ENCODE assay signal across 27 mouse cellular contexts in the genomic region with DNA sequence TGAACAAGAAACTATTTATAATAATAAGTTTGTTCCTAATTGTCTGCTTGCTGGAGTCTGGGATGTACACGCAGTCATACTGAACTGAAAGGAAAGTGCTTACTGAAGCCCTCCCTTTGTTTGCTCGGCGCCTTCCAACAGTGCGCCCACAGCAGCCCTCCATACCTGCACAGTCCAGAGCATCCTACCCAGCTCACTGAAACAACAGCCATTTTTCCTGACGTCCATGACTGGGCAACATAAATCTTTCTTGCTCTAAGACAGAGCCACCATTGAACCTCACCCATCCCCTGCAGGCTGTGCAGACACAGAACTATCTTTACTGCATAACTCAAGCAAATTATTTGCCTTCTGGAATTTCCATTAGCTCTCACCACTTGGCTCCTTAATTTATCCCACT.
DNase-seq lines count a peak whose midpoint lies in the region; ATAC-seq and TF ChIP-seq lines count a peak whose summit lies in the region.
"Had no signal": no experiment of that assay in that cellular context is flagged by ENCODE, and none has a peak within 500 bp of the region (broad histone marks: within the 10 kb centered on the region; RNA-seq: fewer than 3 reads in every experiment).

No protein-coding gene starts in this region.

- H3K4me2 ChIP-seq in forebrain, embryonic 12.5 days, result no peak overlapping the region
- H3K4me2 ChIP-seq in forebrain, embryonic 15.5 days (replicated peaks), result no peak overlapping the region
- H3K4me2 ChIP-seq in intestine, embryonic 15.5 days (replicated peaks), result no peak overlapping the region
- H3K4me2 ChIP-seq in intestine, postnatal 0 days (replicated peaks; ENCODE audit: low read depth), result no peak overlapping the region
- H3K4me2 ChIP-seq in neural tube, embryonic 11.5 days (ENCODE audit: low read depth), result no peak overlapping the region
- H3K4me2 ChIP-seq in stomach, postnatal 0 days (replicated peaks; ENCODE audit: low read depth), result no peak overlapping the region
- H3K4me2 ChIP-seq: embryonic facial prominence, embryonic 15.5 days; heart, embryonic 15.5 days; liver, embryonic 13.5 days; midbrain, embryonic 13.5 days had no signal

- no peak overlapping the region for H3K9ac ChIP-seq in forebrain, embryonic 12.5 days
- no peak overlapping the region for H3K9ac ChIP-seq in forebrain, embryonic 15.5 days (replicated peaks)
- H3K9ac ChIP-seq in intestine, embryonic 15.5 days, result no peak overlapping the region
- H3K9ac ChIP-seq in intestine, postnatal 0 days (ENCODE audit: low read depth, low read length), result no peak overlapping the region
- no peak overlapping the region for H3K9ac ChIP-seq in neural tube, embryonic 11.5 days (ENCODE audit: low read length)
- no peak overlapping the region for H3K9ac ChIP-seq in stomach, postnatal 0 days (ENCODE audit: low read length)
- H3K9ac ChIP-seq: embryonic facial prominence, embryonic 15.5 days; heart, embryonic 15.5 days; liver, embryonic 13.5 days; midbrain, embryonic 13.5 days had no signal

- no peaks in the 10 kb centered on the region for H3K36me3 ChIP-seq in forebrain, embryonic 12.5 days (replicated peaks)
- no peaks in the 10 kb centered on the region for H3K36me3 ChIP-seq in forebrain, embryonic 15.5 days
- H3K36me3 ChIP-seq in intestine, embryonic 15.5 days, result no peaks in the 10 kb centered on the region
- peaks cover 12% of the 10 kb centered on the region; the same call in 1 of the 2 replicates for H3K36me3 ChIP-seq in intestine, postnatal 0 days (ENCODE audit: control insufficient read depth, insufficient read depth)
- H3K36me3 ChIP-seq in neural tube, embryonic 11.5 days (ENCODE audit: control insufficient read depth, insufficient read depth, low read length), result no peaks in the 10 kb centered on the region
- H3K36me3 ChIP-seq in stomach, postnatal 0 days (ENCODE audit: control insufficient read depth, insufficient read depth, low read length), result no peaks in the 10 kb centered on the region
- H3K36me3 ChIP-seq: embryonic facial prominence, embryonic 15.5 days; G1E; heart, embryonic 15.5 days; liver, embryonic 13.5 days; midbrain, embryonic 13.5 days had no signal

- no peak for TF ChIP-seq CTCF in intestine, postnatal 0 days (IDR thresholded peaks at IDR 0.05; ENCODE audit: low read depth)
- TF ChIP-seq CTCF in stomach, postnatal 0 days (IDR thresholded peaks at IDR 0.05; ENCODE audit: low read depth), result no peak

- H3K4me1 ChIP-seq in forebrain, embryonic 12.5 days, result 0 out of 2 replicates have a peak, but pooled peaks cover 3% of the 10 kb centered on the region
- no peaks in the 10 kb centered on the region for H3K4me1 ChIP-seq in forebrain, embryonic 15.5 days
- no peaks in the 10 kb centered on the region for H3K4me1 ChIP-seq in intestine, embryonic 15.5 days (replicated peaks)
- H3K4me1 ChIP-seq in intestine, postnatal 0 days (replicated peaks; ENCODE audit: control insufficient read depth, insufficient read depth, low read length), result no peaks in the 10 kb centered on the region; the same call in 1 of the 2 replicates
- H3K4me1 ChIP-seq in neural tube, embryonic 11.5 days (ENCODE audit: control insufficient read depth, insufficient read depth, low read length), result peaks cover 6% of the 10 kb centered on the region; the same call in 1 of the 2 replicates
- no peaks in the 10 kb centered on the region for H3K4me1 ChIP-seq in stomach, postnatal 0 days (replicated peaks; ENCODE audit: control insufficient read depth, insufficient read depth)
- H3K4me1 ChIP-seq: embryonic facial prominence, embryonic 15.5 days; liver, embryonic 13.5 days; midbrain, embryonic 13.5 days had no signal

- H3K4me3 ChIP-seq in forebrain, embryonic 12.5 days (replicated peaks), result no peak overlapping the region
- H3K4me3 ChIP-seq in forebrain, embryonic 15.5 days, result no peak overlapping the region
- H3K4me3 ChIP-seq in intestine, embryonic 15.5 days (replicated peaks), result no peak overlapping the region
- H3K4me3 ChIP-seq in intestine, postnatal 0 days (ENCODE audit: low read depth, low read length), result no peak overlapping the region
- no peak overlapping the region for H3K4me3 ChIP-seq in neural tube, embryonic 11.5 days (ENCODE audit: low read depth, low read length)
- no peak overlapping the region for H3K4me3 ChIP-seq in stomach, postnatal 0 days (ENCODE audit: low read depth, low read length)
- H3K4me3 ChIP-seq: embryonic facial prominence, embryonic 15.5 days; heart, embryonic 15.5 days; layer of hippocampus, adult 2 months; liver, embryonic 13.5 days; midbrain, embryonic 13.5 days had no signal

- H3K27ac ChIP-seq in forebrain, embryonic 12.5 days, result no peak overlapping the region
- no peak overlapping the region for H3K27ac ChIP-seq in forebrain, embryonic 15.5 days (replicated peaks)
- no peak overlapping the region for H3K27ac ChIP-seq in intestine, embryonic 15.5 days
- H3K27ac ChIP-seq in intestine, postnatal 0 days (ENCODE audit: low read depth, low read length), result no peak overlapping the region
- 0 out of 2 replicates have a peak overlapping the region, but pooled peaks have one; percentile 29 for H3K27ac ChIP-seq in neural tube, embryonic 11.5 days (ENCODE audit: low read depth, low read length)
- no peak overlapping the region for H3K27ac ChIP-seq in stomach, postnatal 0 days (replicated peaks)
- H3K27ac ChIP-seq: embryonic facial prominence, embryonic 15.5 days; heart, embryonic 15.5 days; kidney, postnatal 0 days; layer of hippocampus, adult 2 months; liver, embryonic 13.5 days; midbrain, embryonic 13.5 days had no signal

- DNase-seq in neural tube, embryonic 11.5 days (ENCODE audit: low spot score), result no peak
- no peak for DNase-seq in neural tube, embryonic 10.5 days (ENCODE audit: extremely low spot score, low spot score)
- peak; percentile 8 for DNase-seq in stomach, postnatal 0 days (ENCODE audit: low spot score)
- DNase-seq: adrenal gland, adult 2 months; B cell, adult 2 months; cerebellum, adult 11 months; cerebellum, adult 9-11 months; heart, postnatal 36 days; liver, embryonic 13.5 days; lung, adult 2 months; lung, postnatal 14 days; right cerebral cortex, postnatal 25 days; spleen, adult 18-20 months; thymus, postnatal 14 days had no signal

- 52% methylated on average over 5 of the region's 5 CpGs for WGBS in forebrain, embryonic 12.5 days
- 38% methylated on average over 5 of the region's 5 CpGs for WGBS in forebrain, embryonic 15.5 days
- 49% methylated on average over 5 of the region's 5 CpGs for WGBS in intestine, embryonic 15.5 days
- 67% methylated on average over 5 of the region's 5 CpGs for WGBS in intestine, postnatal 0 days
- WGBS in neural tube, embryonic 11.5 days, result 30% methylated on average over 5 of the region's 5 CpGs
- 56% methylated on average over 5 of the region's 5 CpGs for WGBS in stomach, postnatal 0 days

- H3K9me3 ChIP-seq in forebrain, embryonic 12.5 days, result no peaks in the 10 kb centered on the region
- H3K9me3 ChIP-seq in forebrain, embryonic 15.5 days, result no peaks in the 10 kb centered on the region
- H3K9me3 ChIP-seq in intestine, embryonic 15.5 days, result no peaks in the 10 kb centered on the region
- H3K9me3 ChIP-seq in intestine, postnatal 0 days (ENCODE audit: control insufficient read depth), result no peaks in the 10 kb centered on the region
- H3K9me3 ChIP-seq in neural tube, embryonic 11.5 days (ENCODE audit: control insufficient read depth, low read length), result no peaks in the 10 kb centered on the region
- H3K9me3 ChIP-seq in stomach, postnatal 0 days (ENCODE audit: control insufficient read depth, low read length), result no peaks in the 10 kb centered on the region
- H3K9me3 ChIP-seq: embryonic facial prominence, embryonic 15.5 days; G1E; heart, embryonic 15.5 days; liver, embryonic 13.5 days; midbrain, embryonic 13.5 days had no signal

- no peak for TF ChIP-seq EP300 in stomach, postnatal 0 days (optimal IDR thresholded peaks at IDR 0.05)

- ATAC-seq in forebrain, embryonic 12.5 days (ENCODE audit: low FRiP score), result 0 out of 2 replicates have a peak, but pooled peaks have one; percentile 23
- ATAC-seq in forebrain, embryonic 15.5 days (replicated peaks), result no peak
- peak; percentile 54; the same call in 1 of the 2 replicates for ATAC-seq in intestine, embryonic 15.5 days
- ATAC-seq in intestine, postnatal 0 days, result no peak
- ATAC-seq in neural tube, embryonic 11.5 days (ENCODE audit: insufficient read depth, low FRiP score, low TSS enrichment), result peak; percentile 54; the same call in 1 of the 2 replicates
- ATAC-seq in stomach, postnatal 0 days (ENCODE audit: low FRiP score, low TSS enrichment), result no peak
- no peak for ATAC-seq in megakaryocyte progenitor cell, adult 5-6 weeks (replicated peaks; ENCODE audit: poor library complexity)
- ATAC-seq: inflammation-experienced regulatory T-cells, adult 6 months; midbrain, embryonic 13.5 days had no signal

- H3K27me3 ChIP-seq in forebrain, embryonic 12.5 days, result 0 out of 2 replicates have a peak, but pooled peaks cover 4% of the 10 kb centered on the region
- H3K27me3 ChIP-seq in forebrain, embryonic 15.5 days, result no peaks in the 10 kb centered on the region
- H3K27me3 ChIP-seq in intestine, embryonic 15.5 days (replicated peaks), result no peaks in the 10 kb centered on the region
- H3K27me3 ChIP-seq in intestine, postnatal 0 days (replicated peaks; ENCODE audit: control insufficient read depth, insufficient read depth, low read length), result no peaks in the 10 kb centered on the region
- H3K27me3 ChIP-seq in neural tube, embryonic 11.5 days (ENCODE audit: control insufficient read depth, insufficient read depth, low read length), result no peaks in the 10 kb centered on the region
- H3K27me3 ChIP-seq in stomach, postnatal 0 days (ENCODE audit: control insufficient read depth, insufficient read depth, low read length), result no peaks in the 10 kb centered on the region
- H3K27me3 ChIP-seq: CH12.LX; embryonic facial prominence, embryonic 15.5 days; heart, embryonic 15.5 days; liver, embryonic 13.5 days; midbrain, embryonic 13.5 days had no signal

Comparison
In these comparisons a context has a peak if more than half of its experiments do, and no peak if none do; other contexts are left out.
1. ATAC-seq: peak in forebrain, embryonic 12.5 days (single experiment), intestine, embryonic 15.5 days (single experiment) and neural tube, embryonic 11.5 days (single experiment); none in forebrain, embryonic 15.5 days (single experiment), intestine, postnatal 0 days (single experiment), stomach, postnatal 0 days (single experiment) and megakaryocyte progenitor cell, adult 5-6 weeks (single experiment).